Mouse (Mus musculus): ENCODE data around the gene Slco2a1. TPM values are rescaled to one million over a fixed set of nuclear protein-coding genes. Genes with fewer than 3 reads are reported as not detected.
A peak's percentile ranks its signal among the peaks of the same experiment; 100 is the strongest.

The Slco2a1 gene
- polyA plus RNA-seq, 1 experiment from 2014 or later = 4.0 TPM

DNA sequence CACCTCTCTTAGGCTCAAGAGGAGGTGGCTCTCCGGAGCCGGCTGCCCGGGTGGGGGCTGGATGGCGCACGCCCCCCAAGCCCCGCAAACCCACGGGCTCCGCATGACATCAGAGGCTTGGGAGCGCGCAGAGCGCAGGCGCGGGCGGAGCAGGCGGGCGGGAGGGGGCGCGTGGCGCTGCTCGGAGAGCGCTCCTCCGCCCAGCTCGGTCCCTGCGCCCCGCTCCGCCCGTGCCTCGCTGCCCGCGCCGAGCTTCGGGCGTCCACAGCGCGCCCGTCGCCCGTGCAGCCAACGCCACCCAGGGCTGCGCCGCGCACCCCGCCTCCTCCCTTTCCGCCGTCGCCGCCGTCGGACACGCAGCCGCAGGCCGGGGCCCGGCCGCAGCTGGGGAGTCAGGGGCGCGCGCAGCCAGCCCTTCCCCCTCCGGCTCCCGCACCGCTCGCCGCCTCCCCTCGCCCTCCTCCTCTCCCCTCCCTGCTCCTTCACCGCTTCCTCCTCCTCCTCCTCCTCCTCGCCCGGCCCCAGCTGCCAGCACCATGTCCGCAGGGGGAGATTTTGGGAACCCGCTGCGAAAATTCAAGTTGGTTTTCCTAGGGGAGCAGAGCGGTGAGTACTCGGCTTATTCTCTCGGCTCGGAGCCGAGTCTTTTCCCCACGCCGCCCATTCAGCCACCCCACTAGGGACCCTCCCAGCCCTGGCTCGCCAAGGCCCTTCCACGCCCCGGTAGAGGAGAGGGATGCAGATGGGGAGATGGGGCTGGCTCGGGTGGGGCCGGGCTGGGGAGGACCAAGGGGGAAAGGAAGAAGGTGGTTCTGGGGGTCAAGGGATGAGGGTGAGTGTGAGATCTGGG lies 123.3 kb downstream of the Slco2a1 start, which contains the start of gene Rab6b:
Gene Rab6b (plus strand): TSS at position 167 of the 850 bp plus-strand sequence.
- under 1% methylated on average over 68 of the region's 81 CpGs for WGBS
- peak within 1 kb of the TSS; percentile 71 for H3K9ac ChIP-seq (ENCODE audit: low read depth, low read length)
- peak within 1 kb of the TSS; percentile 62 for H3K4me3 ChIP-seq (ENCODE audit: low read length)
- H3K4me1 ChIP-seq (ENCODE audit: control insufficient read depth, insufficient read depth, low read length) = peaks cover 13% of the 10 kb centered on the region; the same call in 1 of the 2 replicates
- no peaks in the 10 kb centered on the region for H3K36me3 ChIP-seq (ENCODE audit: control insufficient read depth, insufficient read depth, low read length)
- peaks cover 50% of the 10 kb centered on the region for H3K27me3 ChIP-seq (ENCODE audit: control insufficient read depth, insufficient read depth, low read length)
- no peaks in the 10 kb centered on the region for H3K9me3 ChIP-seq (ENCODE audit: control insufficient read depth, low read length)
- H3K4me2 ChIP-seq (replicated peaks; ENCODE audit: low read depth, low read length) = peak within 1 kb of the TSS; percentile 99
- no peak within 1 kb of the TSS for H3K27ac ChIP-seq (ENCODE audit: low read depth, low read length)
- peak; percentile 58 for ATAC-seq (ENCODE audit: low FRiP score, low TSS enrichment)

DNA sequence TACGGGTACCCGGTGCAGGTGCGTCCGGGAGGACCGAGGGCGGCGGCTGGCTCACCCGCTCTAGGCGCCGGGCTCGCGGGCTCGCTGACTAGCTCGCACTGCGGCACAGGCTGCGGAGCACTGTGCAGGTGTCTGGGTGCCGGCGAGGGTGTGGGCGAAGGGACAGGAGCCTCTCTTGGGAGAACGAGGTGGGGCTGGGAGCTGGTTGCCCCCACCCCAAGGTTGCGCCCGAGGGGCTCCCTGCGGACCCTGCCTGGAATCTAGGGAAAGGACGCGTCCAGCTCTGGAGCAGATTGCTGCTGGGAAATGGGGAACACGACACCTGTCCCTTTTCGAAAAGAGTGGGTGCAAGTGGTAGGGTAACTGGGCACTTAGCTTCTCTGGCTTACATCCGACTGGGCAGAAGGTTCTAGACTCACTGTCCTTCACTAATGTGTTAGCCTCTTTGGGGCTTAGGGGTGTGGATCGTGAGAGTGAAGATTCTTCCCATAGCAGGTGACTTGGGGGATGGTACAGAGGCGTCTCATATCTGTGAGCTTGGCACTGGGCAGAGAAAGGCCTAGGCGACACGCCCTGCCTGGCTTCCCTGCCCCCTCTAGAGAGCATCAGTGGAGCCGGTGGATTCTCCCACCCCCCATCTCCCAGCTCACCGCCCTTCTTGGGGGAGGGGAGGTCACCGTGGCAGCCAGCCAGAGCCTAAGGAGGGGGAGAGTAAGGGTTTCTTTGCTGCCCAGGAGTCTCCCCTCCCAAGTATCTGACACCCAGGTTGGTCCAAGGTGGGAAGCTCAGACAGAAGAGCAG lies 124.2 kb downstream of the Slco2a1 start:
- 2% methylated on average over 35 of the region's 35 CpGs for WGBS
- peak overlapping the region; percentile 62 for H3K4me3 ChIP-seq (ENCODE audit: low read length)
- H3K36me3 ChIP-seq (ENCODE audit: control insufficient read depth, insufficient read depth, low read length) = no peaks in the 10 kb centered on the region
- H3K27me3 ChIP-seq (ENCODE audit: control insufficient read depth, insufficient read depth, low read length) = peaks cover 50% of the 10 kb centered on the region
- H3K27ac ChIP-seq (ENCODE audit: low read depth, low read length) = no peak overlapping the region
- H3K9me3 ChIP-seq (ENCODE audit: control insufficient read depth, low read length) = no peaks in the 10 kb centered on the region
- peak overlapping the region; percentile 71 for H3K9ac ChIP-seq (ENCODE audit: low read depth, low read length)
- peak; percentile 54 for ATAC-seq (ENCODE audit: low FRiP score, low TSS enrichment)
- peaks cover 13% of the 10 kb centered on the region; the same call in 1 of the 2 replicates for H3K4me1 ChIP-seq (ENCODE audit: control insufficient read depth, insufficient read depth, low read length)
- H3K4me2 ChIP-seq (replicated peaks; ENCODE audit: low read depth, low read length) = peak overlapping the region; percentile 99

DNA sequence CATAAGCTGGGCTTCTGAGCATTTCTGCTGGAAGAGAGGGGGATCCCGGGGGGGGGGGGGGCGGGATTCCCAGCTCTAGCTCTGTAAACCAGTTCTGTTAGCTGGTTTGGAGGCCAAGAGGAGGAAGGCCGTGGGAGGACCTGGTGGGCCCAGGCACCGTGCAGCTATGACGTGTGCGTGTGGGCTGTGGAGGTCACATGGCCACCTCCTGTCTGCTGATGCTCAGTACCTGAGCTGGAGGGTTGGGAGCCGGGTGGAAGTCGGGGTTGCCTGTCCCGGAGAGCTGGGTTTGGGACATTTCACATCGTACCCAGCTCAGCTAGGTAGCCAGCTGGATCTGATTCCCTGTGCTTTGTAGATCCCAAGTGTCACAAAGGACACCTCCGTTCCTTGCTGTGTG lies 124.8 kb downstream of the Slco2a1 start:
- Histone ChIP-seq H3K27me3 (ENCODE audit: control insufficient read depth, insufficient read depth, low read length) (peaks cover 50% of the 10 kb centered on the region), H3K4me1 (ENCODE audit: control insufficient read depth, insufficient read depth, low read length) (peaks cover 13% of the 10 kb centered on the region; the same call in 1 of the 2 replicates), H3K9me3 (ENCODE audit: control insufficient read depth, low read length) (no peaks in the 10 kb centered on the region), H3K27ac (ENCODE audit: low read depth, low read length) (no peak overlapping the region), H3K4me2 (replicated peaks; ENCODE audit: low read depth, low read length) (peak overlapping the region; percentile 99), H3K36me3 (ENCODE audit: control insufficient read depth, insufficient read depth, low read length) (no peaks in the 10 kb centered on the region), H3K9ac (ENCODE audit: low read depth, low read length) (no peak overlapping the region), H3K4me3 (ENCODE audit: low read length) (no peak overlapping the region)
- ATAC-seq (ENCODE audit: low FRiP score, low TSS enrichment) = no peak
- 27% methylated on average over 11 of the region's 11 CpGs for WGBS

- H3K4me1 ChIP-seq (ENCODE audit: control insufficient read depth, insufficient read depth, low read length) = peaks cover 13% of the 10 kb centered on the region; the same call in 1 of the 2 replicates
- H3K27me3 ChIP-seq (ENCODE audit: control insufficient read depth, insufficient read depth, low read length) = peaks cover 50% of the 10 kb centered on the region
- H3K4me2 ChIP-seq (replicated peaks; ENCODE audit: low read depth, low read length) = no peak overlapping the region
- no peak overlapping the region for H3K27ac ChIP-seq (ENCODE audit: low read depth, low read length)
- no peak overlapping the region for H3K9ac ChIP-seq (ENCODE audit: low read depth, low read length)
- no peaks in the 10 kb centered on the region for H3K9me3 ChIP-seq (ENCODE audit: control insufficient read depth, low read length)
- 76% methylated on average over 8 of the region's 8 CpGs for WGBS
- H3K4me3 ChIP-seq (ENCODE audit: low read length) = no peak overlapping the region
- no peaks in the 10 kb centered on the region for H3K36me3 ChIP-seq (ENCODE audit: control insufficient read depth, insufficient read depth, low read length)
- no peak for ATAC-seq (ENCODE audit: low FRiP score, low TSS enrichment)
Measured at GRCm38 (mm10) chr9:103114326-103114725, 125.8 kb downstream of the Slco2a1 start.

DNA sequence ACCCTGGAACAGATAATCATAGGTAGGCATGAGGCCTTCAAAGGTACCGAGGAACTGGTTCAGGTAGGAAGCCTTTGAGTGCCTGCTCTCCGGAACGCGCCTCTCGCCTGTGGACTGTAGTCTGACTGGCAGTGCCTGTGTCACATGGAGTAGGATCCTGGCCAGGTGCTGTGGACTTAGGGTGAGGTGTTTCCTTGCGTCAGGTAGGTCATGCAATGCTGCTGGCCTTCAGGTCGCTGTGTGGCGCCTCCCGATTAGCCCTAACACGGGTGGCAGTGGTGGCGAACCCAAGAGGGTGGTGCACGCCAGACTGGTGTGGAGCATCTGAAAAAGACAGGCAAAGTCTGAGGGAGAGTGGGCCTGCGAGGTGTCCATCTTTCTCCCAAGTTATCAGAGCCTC lies 126.4 kb downstream of the Slco2a1 start:
- Histone ChIP-seq H3K4me1 (ENCODE audit: control insufficient read depth, insufficient read depth, low read length) (peaks cover 13% of the 10 kb centered on the region; the same call in 1 of the 2 replicates), H3K9ac (ENCODE audit: low read depth, low read length) (no peak overlapping the region), H3K36me3 (ENCODE audit: control insufficient read depth, insufficient read depth, low read length) (no peaks in the 10 kb centered on the region), H3K9me3 (ENCODE audit: control insufficient read depth, low read length) (no peaks in the 10 kb centered on the region), H3K27me3 (ENCODE audit: control insufficient read depth, insufficient read depth, low read length) (peaks cover 46% of the 10 kb centered on the region), H3K4me2 (replicated peaks; ENCODE audit: low read depth, low read length) (no peak overlapping the region), H3K27ac (ENCODE audit: low read depth, low read length) (no peak overlapping the region), H3K4me3 (ENCODE audit: low read length) (no peak overlapping the region)
- ATAC-seq (ENCODE audit: low FRiP score, low TSS enrichment) = no peak
- WGBS = 91% methylated on average over 13 of the region's 13 CpGs

- no peak overlapping the region for H3K4me3 ChIP-seq (ENCODE audit: low read length)
- no peak overlapping the region for H3K27ac ChIP-seq (ENCODE audit: low read depth, low read length)
- H3K9ac ChIP-seq (ENCODE audit: low read depth, low read length) = no peak overlapping the region
- no peaks in the 10 kb centered on the region for H3K9me3 ChIP-seq (ENCODE audit: control insufficient read depth, low read length)
- H3K36me3 ChIP-seq (ENCODE audit: control insufficient read depth, insufficient read depth, low read length) = no peaks in the 10 kb centered on the region
- H3K27me3 ChIP-seq (ENCODE audit: control insufficient read depth, insufficient read depth, low read length) = peaks cover 30% of the 10 kb centered on the region
- ATAC-seq (ENCODE audit: low FRiP score, low TSS enrichment) = no peak
- WGBS = 78% methylated on average over 4 of the region's 4 CpGs
- no peak overlapping the region for H3K4me2 ChIP-seq (replicated peaks; ENCODE audit: low read depth, low read length)
- H3K4me1 ChIP-seq (ENCODE audit: control insufficient read depth, insufficient read depth, low read length) = peaks cover 8% of the 10 kb centered on the region; the same call in 1 of the 2 replicates
Measured at GRCm38 (mm10) chr9:103116941-103117340, 128.4 kb downstream of the Slco2a1 start.

GRCm38 (mm10) chr9:103117495-103117894 lies 129.0 kb downstream of the Slco2a1 start:
- no peak overlapping the region for H3K4me3 ChIP-seq (ENCODE audit: low read length)
- no peaks in the 10 kb centered on the region for H3K9me3 ChIP-seq (ENCODE audit: control insufficient read depth, low read length)
- WGBS = 80% methylated on average over 5 of the region's 5 CpGs
- no peak overlapping the region for H3K9ac ChIP-seq (ENCODE audit: low read depth, low read length)
- ATAC-seq (ENCODE audit: low FRiP score, low TSS enrichment) = no peak
- H3K27ac ChIP-seq (ENCODE audit: low read depth, low read length) = no peak overlapping the region
- H3K27me3 ChIP-seq (ENCODE audit: control insufficient read depth, insufficient read depth, low read length) = peaks cover 24% of the 10 kb centered on the region
- no peaks in the 10 kb centered on the region for H3K36me3 ChIP-seq (ENCODE audit: control insufficient read depth, insufficient read depth, low read length)
- 0 out of 2 replicates have a peak, but pooled peaks cover 8% of the 10 kb centered on the region for H3K4me1 ChIP-seq (ENCODE audit: control insufficient read depth, insufficient read depth, low read length)
- no peak overlapping the region for H3K4me2 ChIP-seq (replicated peaks; ENCODE audit: low read depth, low read length)

- no peak for ATAC-seq (ENCODE audit: low FRiP score, low TSS enrichment)
- H3K4me2 ChIP-seq (replicated peaks; ENCODE audit: low read depth, low read length) = no peak overlapping the region
- WGBS = 91% methylated on average over 8 of the region's 8 CpGs
- H3K36me3 ChIP-seq (ENCODE audit: control insufficient read depth, insufficient read depth, low read length) = no peaks in the 10 kb centered on the region
- H3K4me1 ChIP-seq (ENCODE audit: control insufficient read depth, insufficient read depth, low read length) = 0 out of 2 replicates have a peak, but pooled peaks cover 7% of the 10 kb centered on the region
- peaks cover 20% of the 10 kb centered on the region for H3K27me3 ChIP-seq (ENCODE audit: control insufficient read depth, insufficient read depth, low read length)
- H3K9ac ChIP-seq (ENCODE audit: low read depth, low read length) = no peak overlapping the region
- no peak overlapping the region for H3K4me3 ChIP-seq (ENCODE audit: low read length)
- no peaks in the 10 kb centered on the region for H3K9me3 ChIP-seq (ENCODE audit: control insufficient read depth, low read length)
- no peak overlapping the region for H3K27ac ChIP-seq (ENCODE audit: low read depth, low read length)
Measured at GRCm38 (mm10) chr9:103117951-103118350, 129.4 kb downstream of the Slco2a1 start.

All from kidney, embryonic 14.5 days (tissue).